Mouse (Mus musculus): ENCODE results near the gene Parp4.

The Parp4 gene

DNA sequence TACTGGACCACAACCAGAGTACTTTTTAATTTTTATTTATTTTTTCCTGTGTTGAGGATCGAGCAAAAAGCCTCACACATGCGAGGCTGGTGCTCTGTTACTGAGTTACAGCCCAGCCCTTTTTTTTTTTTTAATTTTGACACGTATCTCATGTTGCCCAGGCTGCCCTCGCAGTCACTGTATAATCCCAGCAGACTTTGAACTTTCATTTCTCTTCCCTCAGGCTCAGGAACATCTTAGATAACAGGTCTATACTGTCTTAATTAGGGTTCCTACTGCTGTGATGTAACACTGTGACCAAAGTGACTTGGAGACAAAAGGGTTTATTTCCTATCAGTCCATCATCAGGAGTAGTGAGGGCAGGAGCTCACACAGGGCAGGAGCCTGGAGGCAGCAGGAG is 29.7 kb downstream of the Parp4 start:
- DNase-seq (ENCODE audit: low spot score in 2 of 2): no peak

DNA sequence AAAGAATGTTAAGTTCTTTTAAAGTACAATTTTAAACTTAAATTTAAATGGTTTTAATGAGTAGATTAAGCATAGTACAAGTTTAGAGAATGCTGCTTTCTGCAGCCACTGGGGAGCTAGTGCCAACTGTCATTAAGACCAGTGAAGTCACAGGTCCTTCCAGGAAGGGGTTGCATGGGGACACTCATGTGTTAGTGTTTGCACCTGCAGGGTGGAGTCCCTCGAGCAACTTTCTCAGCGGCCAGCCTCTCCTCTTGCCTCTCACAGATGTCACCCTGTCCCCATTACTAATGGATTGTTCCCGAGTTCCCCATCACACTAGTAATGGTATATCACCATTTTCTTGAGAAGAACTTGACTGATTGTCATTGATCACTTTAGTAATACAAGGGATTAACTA is 37.8 kb downstream of the Parp4 start:
- no peak for DNase-seq (ENCODE audit: low spot score in 2 of 2)

GRCm38 (mm10) chr14:56617470-56617869 is 42.1 kb downstream of the Parp4 start:
- DNase-seq (ENCODE audit: low spot score in 2 of 2): no peak

DNA sequence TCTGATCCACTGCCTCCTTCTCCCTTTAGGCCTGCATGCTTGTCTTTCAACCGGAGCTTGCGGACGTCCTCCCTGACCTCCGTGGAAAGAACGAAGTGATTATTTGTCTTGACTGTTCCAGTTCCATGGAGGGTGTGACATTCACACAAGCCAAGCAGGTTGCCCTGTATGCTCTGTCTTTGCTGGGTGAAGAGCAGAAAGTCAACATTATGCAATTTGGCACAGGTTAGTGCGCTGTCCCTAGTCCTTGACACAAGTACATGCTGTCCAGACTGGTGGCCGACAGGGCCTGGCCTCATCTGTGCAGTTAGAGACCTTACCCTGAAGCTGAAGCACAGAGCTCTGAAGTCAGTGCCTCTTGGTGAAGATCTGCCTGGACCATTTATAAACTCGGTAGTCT is 45.0 kb downstream of the Parp4 start:
- no peak for DNase-seq (ENCODE audit: low spot score in 2 of 2)

- no peak for DNase-seq (ENCODE audit: low spot score in 2 of 2)
These were observed 50.8 kb downstream of the Parp4 start for GRCm38 (mm10) chr14:56626202-56626601.

DNA sequence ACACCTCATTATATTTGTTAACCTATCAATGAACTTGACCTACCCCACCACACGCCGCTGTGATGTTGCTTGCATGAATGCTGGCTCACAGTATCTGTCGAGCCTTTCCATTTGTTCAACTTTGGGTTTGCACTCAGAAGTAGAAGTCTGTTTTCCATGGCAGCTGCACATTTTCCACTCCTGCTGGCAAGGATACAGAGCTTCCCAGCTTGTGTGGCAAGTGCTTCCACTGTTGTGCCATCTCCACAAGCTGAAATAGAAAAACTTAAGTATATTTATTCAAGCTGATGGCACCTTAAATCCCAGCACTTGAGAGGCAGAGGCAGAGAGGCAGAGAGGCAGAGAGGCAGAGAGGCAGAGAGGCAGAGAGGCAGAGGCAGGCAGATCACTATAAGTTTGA is 52.9 kb downstream of the Parp4 start:
- no peak for DNase-seq (ENCODE audit: low spot score in 2 of 2)

DNA sequence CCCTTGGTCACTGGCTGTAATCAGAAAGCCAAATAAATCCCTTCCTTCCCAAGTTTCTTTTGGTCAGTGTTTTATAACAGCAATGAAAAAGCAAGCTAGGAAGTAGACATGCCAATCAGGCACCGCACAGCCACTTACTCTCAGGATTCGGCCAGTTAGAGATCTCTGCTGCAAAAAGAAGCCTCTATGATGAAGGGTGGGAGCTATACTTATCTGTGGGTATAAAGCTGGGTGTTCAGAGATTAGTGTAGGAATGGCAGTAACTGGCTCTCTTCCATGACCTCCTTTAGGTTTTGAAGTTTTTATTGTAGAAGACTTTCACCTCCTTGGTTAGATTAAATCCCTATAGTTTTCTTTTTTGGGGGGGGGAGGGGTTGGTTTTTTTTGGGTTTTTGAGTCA is 55.7 kb downstream of the Parp4 start:
- DNase-seq (ENCODE audit: low spot score in 2 of 2): no peak

- no peak for DNase-seq (ENCODE audit: low spot score in 2 of 2)
These were observed 71.8 kb downstream of the Parp4 start for GRCm38 (mm10) chr14:56647206-56647605.

GRCm38 (mm10) chr14:56649448-56649847 is 74.0 kb downstream of the Parp4 start:
- no peak for DNase-seq (ENCODE audit: low spot score in 2 of 2)

DNA sequence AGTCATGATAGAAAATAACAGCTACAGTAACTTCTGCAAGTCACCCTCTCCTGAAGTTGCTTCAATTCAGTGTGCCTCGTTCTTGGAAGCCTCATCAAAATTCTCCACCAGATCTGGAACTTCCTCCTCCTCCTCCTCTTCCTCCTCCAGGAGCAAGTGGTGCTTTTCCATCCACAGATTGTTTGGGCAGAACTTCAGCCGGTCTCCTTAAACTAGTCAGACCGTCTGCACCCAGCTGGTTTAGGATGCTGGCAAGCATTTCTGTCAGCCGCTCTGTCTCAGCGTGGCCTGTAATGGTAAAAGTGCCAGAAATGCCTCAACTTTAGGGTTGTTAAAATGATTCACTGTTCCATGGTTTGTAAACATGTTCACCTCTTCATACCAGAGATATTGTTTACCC is 90.2 kb downstream of the Parp4 start:
- no peak for DNase-seq (ENCODE audit: low spot score in 2 of 2)

GRCm38 (mm10) chr14:56666909-56667308 is 91.5 kb downstream of the Parp4 start:
- no peak for DNase-seq (ENCODE audit: low spot score in 2 of 2)

- DNase-seq (ENCODE audit: low spot score in 2 of 2): peak; percentile 99
These were observed 92.8 kb downstream of the Parp4 start, which contains the start of gene Mphosph8 for GRCm38 (mm10) chr14:56667969-56668802. Gene Mphosph8 (plus strand): TSS chr14:56668248.

GRCm38 (mm10) chr14:56669046-56669620 is 93.7 kb downstream of the Parp4 start:
- no peak for DNase-seq (ENCODE audit: low spot score in 2 of 2)

GRCm38 (mm10) chr14:56685426-56685825 is 110.0 kb downstream of the Parp4 start:
- no peak for DNase-seq (ENCODE audit: low spot score in 2 of 2)

DNA sequence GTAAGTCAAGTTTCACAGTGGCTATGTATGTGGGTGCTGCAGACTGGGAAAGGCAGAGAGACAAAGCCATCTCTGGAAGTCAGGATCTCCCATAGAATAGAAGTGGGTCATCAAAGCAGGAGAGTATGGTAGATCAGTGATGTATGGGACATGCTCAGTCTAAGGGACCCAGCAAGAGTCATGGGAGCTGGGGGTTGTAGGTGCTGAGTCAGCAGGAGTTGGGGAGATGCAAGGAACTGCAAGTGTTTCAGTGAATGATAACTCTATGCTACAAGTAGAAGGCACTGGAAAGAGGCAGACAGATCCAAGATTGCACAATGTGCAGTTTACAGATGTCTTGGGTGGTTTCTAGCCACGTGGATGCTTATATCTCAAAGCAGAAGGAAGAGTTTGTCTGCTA is 113.7 kb downstream of the Parp4 start:
- DNase-seq (ENCODE audit: low spot score in 2 of 2): no peak

DNA sequence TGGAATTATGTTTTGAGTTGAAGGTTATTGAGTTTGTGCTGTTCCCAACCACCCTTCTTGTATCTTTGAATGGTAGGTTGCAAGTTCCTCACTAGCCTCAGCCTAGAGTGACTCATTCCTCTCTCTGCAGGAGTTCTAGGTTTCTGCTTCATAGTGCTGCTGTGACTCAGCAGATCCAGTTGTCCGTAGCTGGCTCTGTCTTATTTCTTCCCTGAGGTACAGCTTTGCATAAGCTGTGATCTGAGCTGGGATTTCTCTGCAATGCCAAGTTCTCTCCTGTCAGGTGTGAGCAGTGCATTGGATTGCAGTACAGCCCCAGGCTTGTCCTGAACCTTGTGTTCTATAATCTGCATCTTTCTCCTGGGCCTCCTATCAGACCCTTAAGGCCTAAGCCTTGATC is 114.3 kb downstream of the Parp4 start:
- no peak for DNase-seq (ENCODE audit: low spot score in 2 of 2)

GRCm38 (mm10) chr14:56695495-56695894 is 120.1 kb downstream of the Parp4 start:
- no peak for DNase-seq (ENCODE audit: low spot score in 2 of 2)

- DNase-seq (ENCODE audit: low spot score in 2 of 2): no peak
These were observed 122.4 kb downstream of the Parp4 start for GRCm38 (mm10) chr14:56697836-56698235.

GRCm38 (mm10) chr14:56702644-56703043 is 127.2 kb downstream of the Parp4 start:
- no peak for DNase-seq (ENCODE audit: low spot score in 2 of 2)

GRCm38 (mm10) chr14:56705687-56706086 is 130.3 kb downstream of the Parp4 start:
- no peak for DNase-seq (ENCODE audit: low spot score in 2 of 2)
